Mouse (Mus musculus) gastrocnemius, postnatal 25 days (tissue): ENCODE measurements around the gene Txndc12. TPM values are rescaled to one million over a fixed set of nuclear protein-coding genes. Genes with fewer than 3 reads are reported as not detected.

ENCODE experiments used
- DNase-seq: peaks from one replicate; pipeline ENCODE4 v3.0.0; 2022
- total RNA-seq, 2 experiments: library from RNA; stranded (reverse); gene quantifications; 1 replicate in 1 of 2; 2 replicates in 1 of 2; pipeline ENCODE4 v1.2.3; 2021

Txndc12 gene
- total RNA-seq, 2 experiments from 2014 or later = 12.0 to 15.1 TPM

DNA sequence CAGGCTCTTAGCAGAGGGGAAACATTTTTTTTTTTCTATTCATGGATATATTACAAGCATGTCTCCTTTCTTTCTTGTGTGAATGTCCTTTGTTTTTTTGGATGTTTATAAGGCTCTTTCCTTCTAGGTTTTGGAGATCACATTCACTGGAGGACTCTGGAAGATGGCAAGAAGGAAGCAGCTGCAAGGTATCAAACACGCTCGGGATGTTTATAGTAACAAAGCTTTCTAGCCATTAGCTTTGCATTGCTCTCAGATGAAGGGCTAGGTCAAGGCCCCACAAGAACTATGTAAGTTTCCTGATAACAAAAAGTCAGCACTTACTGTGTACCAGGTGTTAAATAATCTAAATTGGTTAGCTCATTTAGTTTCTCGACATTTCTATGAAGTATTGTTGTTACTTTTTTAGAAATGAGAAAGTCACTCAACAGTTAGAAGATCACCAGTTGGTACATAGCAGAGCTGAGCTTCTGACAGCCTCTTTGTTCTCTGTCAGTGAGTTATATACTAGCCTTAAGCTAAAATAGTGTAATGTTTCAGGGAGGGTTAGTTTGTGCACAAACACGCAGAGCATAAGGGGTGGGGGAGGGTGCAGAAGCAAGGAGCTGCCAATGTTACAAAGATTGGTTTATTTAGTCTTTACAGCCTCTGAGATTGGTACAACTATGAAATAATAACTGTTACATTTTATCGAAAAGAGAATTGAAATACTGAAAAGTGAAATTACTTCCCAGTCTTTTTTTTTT, 11.6 kb downstream of the Txndc12 start:
- no peak for DNase-seq

GRCm38 (mm10) chr4:108847715-108848504, 13.5 kb downstream of the Txndc12 start, which contains the start of gene Kti12:
Kti12 (plus strand) TSS chr4:108847785.
- peak; percentile 81 for DNase-seq

DNA sequence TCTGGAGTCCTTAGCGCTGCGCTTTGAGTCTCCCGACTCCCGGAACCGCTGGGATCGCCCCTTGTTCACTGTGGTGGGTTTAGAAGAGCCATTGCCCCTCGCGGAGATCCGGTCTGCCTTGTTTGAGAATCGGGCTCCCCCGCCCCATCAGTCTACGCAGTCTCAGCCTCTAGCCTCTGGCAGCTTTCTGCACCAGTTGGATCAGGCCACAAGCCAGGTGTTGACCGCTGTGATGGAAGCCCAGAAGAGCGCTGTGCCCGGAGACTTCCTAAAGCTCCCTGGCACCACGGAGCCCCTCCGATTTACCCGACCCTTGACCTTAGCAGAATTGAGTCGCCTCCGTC, 14.1 kb downstream of the Txndc12 start, which contains the start of gene A730015C16Rik:
TSS of gene A730015C16Rik (minus strand) at position 115 of the 344 bp plus-strand sequence.
- DNase-seq = peak; percentile 22

GRCm38 (mm10) chr4:108866806-108867205, 32.4 kb downstream of the Txndc12 start:
- DNase-seq = no peak

DNA sequence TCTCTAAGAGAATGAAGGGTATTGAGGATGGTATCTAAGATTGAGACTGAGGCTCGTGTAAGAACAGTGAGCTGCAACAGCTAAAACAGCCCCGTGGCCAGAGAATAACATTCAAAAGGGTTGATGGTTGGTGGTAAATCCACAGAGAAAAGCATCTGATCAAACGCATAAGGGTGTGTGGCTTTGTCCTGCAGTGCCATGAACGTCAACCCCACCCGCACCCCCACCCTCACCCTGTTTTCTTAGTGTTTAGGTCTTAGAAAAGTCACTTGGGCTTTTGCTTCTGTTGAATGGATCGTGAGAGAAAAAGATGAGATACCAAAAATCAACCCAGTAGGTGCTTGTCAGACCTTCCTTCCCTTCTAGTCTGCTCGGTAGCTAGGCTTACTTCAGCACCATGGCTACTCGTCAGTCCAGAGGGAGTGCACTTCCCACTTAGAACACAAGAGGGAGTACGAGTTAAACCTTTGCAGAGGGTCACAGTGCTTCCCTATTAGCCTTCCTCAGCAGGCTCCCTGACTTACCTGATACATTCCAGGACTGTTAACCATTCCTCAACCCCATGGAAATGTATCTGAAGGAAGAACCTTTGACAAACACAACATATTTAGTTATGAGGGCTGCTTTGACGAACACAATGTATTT, 35.5 kb downstream of the Txndc12 start:
- DNase-seq = peak; percentile 45

GRCm38 (mm10) chr4:108873746-108874145, 39.3 kb downstream of the Txndc12 start:
- no peak for DNase-seq

GRCm38 (mm10) chr4:108877901-108878300, 43.5 kb downstream of the Txndc12 start:
- no peak for DNase-seq

GRCm38 (mm10) chr4:108878963-108879822, 44.8 kb downstream of the Txndc12 start, which contains the start of gene Rab3b:
Rab3b (plus strand) TSS chr4:108879063.
- DNase-seq = peak; percentile 18

DNA sequence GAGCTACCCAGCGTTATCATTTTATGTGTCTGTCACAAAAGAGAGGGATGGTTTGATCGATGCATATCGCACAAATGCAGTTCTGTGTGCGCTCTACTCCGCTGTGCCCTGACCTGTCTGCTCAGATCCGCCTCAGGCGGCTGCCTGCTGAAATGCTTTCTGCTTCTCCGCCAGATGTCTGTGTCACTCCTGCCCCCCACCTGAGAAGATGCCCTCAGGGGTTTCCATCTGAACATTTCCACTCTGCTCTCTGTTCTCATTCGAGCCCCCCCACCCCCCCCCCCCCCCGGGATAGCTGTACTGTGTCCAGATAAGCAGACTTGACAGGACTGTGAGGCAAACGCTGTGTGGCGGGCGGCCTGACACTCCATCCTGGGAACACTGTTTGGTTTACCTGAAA, 49.4 kb downstream of the Txndc12 start:
- no peak for DNase-seq

DNA sequence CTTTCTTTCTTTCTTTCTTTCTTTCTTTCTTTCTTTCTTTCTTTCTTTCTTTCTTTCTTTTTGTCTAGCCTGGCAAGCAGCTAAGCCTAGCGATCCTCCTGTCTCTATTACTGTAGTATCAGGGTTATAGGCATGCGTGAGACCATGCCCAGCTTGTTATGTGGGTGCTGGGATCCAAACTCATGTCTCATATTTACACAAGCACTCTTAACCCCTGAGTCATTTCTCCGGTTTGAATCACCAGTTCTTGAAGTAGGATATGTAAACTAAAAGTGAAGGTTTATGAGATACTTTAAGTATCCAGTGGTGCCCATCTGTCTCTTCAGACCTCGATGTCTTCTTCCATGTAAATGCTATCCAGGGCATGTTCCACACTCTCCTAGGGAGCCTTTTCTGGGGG, 53.1 kb downstream of the Txndc12 start:
- DNase-seq = no peak

DNA sequence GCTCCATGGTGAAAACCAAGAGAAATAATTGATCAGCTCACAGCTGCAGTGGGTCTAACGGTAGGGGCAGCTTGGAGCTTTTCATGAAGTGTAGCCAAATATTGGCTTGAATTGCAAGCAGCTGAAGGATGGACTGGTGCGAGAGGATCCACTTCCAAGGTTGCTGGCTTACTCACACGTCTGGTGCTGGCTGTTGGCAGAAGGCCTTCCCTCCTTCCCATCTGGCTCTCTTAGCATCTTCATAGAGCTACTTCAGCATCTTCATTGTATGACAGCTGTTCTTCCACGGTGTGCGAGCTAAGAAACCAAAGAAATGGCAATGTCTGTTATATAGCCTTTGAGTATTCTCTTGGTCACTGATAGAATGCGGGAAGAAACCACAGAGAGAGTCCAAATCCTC, 56.5 kb downstream of the Txndc12 start:
- no peak for DNase-seq

GRCm38 (mm10) chr4:108900421-108900820, 66.0 kb downstream of the Txndc12 start:
- no peak for DNase-seq

DNA sequence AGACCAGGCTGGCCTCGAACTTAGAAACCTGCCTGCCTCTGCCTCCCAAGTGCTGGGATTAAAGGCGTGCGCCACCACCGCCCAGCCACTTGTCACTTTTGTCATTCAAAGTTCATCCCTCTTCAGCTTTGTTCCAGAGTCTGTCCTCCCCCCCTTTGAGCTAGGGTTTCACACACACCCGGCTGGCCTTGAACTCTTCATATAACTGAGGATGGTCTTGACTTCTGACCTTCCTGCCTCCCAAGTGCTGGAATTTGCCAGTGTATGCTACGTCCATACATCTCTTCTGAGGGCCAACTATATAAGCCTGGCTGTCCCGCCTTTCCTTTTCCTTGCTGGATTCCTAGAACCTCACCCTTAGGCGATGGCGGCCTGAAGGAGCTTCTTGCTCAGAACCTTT, 68.5 kb downstream of the Txndc12 start:
- DNase-seq = no peak

GRCm38 (mm10) chr4:108903346-108903745, 68.9 kb downstream of the Txndc12 start:
- no peak for DNase-seq

DNA sequence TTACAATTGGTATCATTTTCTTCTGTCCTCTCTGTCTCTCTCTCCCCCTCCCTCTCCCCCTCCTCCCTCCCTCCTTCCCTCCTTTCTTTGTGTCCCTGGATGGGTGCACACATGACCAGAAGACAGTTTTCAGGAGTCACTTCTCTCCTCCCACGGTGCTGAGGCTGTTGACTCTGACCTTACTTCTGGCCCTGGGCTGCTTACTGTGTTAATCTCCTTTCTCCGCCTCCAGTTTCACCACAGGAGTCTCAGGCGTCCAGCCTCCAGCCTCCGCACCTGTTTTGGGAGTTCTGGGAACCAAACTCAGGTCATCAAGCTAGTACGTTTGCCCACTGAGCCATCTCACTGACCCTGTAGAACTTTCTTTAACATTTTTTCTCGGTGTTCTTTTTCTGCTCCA, 69.7 kb downstream of the Txndc12 start:
- DNase-seq = no peak

DNA sequence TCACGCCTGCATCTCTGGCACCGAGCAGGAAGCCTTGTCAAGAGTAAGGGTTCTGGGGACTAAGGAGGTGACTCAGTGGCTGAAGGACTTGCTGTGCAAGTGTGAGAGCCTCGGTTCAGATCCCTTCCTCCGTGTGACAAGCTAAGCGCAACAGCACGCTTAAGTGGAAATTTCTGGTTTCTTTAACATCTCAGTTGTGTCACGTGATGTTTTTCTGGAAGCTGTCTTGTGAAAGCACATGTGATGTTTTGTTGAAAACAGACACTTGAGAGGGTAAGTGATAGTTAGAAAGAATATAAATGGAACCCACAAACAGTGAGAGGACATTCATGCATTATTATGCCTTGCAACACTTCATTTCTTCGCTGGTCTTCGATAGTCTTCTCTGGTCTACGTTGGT, 70.4 kb downstream of the Txndc12 start:
- DNase-seq = no peak

- DNase-seq = no peak
Observed at GRCm38 (mm10) chr4:108905859-108906258, 71.5 kb downstream of the Txndc12 start.

GRCm38 (mm10) chr4:108907475-108907874, 73.1 kb downstream of the Txndc12 start:
- DNase-seq = no peak

GRCm38 (mm10) chr4:108909872-108910425, 75.5 kb downstream of the Txndc12 start:
- no peak for DNase-seq
